Mouse (Mus musculus) erythroblast, embryonic 14.5 days (primary cell): ENCODE measurements at regions not wholly inside any gene's neighbourhood (a gene's known extent, or its start where the extent isn't known, plus 50 kb on each side); places are given as distances from the start of the nearest gene placed in this dataset.

ENCODE experiments used
- H3K27me3 ChIP-seq: 2 replicates; pipeline ENCODE4 v1.6.1; 2012; ENCODE audit warnings: inconsistent platforms; ENCODE audit not compliant: control insufficient read depth
- H3K36me3 ChIP-seq: 2 replicates; pipeline ENCODE4 v1.6.1; 2012; ENCODE audit warnings: mild to moderate bottlenecking, inconsistent platforms; ENCODE audit not compliant: control insufficient read depth
- H3K4me1 ChIP-seq: 2 replicates; pipeline ENCODE4 v1.6.1; 2012; ENCODE audit warnings: inconsistent platforms; ENCODE audit not compliant: control insufficient read depth
- H3K4me3 ChIP-seq: replicated peaks from 2 replicates; pipeline ENCODE3; 2012; ENCODE audit warnings: moderate library complexity, mild to moderate bottlenecking, inconsistent platforms
- H3K9me3 ChIP-seq: 2 replicates; pipeline ENCODE4 v1.6.1; 2012; ENCODE audit warnings: low read length, inconsistent platforms, mixed read lengths; ENCODE audit not compliant: control insufficient read depth
- GATA1 ChIP-seq: IDR thresholded peaks from 2 replicates; pipeline ENCODE4 v1.6.1; 2012; ENCODE audit warnings: low read length, inconsistent platforms, mixed read lengths
- TAL1 ChIP-seq: IDR thresholded peaks from 3 replicates; pipeline ENCODE4 v1.6.1; 2012; ENCODE audit warnings: low read length, inconsistent platforms, mixed read lengths

DNA sequence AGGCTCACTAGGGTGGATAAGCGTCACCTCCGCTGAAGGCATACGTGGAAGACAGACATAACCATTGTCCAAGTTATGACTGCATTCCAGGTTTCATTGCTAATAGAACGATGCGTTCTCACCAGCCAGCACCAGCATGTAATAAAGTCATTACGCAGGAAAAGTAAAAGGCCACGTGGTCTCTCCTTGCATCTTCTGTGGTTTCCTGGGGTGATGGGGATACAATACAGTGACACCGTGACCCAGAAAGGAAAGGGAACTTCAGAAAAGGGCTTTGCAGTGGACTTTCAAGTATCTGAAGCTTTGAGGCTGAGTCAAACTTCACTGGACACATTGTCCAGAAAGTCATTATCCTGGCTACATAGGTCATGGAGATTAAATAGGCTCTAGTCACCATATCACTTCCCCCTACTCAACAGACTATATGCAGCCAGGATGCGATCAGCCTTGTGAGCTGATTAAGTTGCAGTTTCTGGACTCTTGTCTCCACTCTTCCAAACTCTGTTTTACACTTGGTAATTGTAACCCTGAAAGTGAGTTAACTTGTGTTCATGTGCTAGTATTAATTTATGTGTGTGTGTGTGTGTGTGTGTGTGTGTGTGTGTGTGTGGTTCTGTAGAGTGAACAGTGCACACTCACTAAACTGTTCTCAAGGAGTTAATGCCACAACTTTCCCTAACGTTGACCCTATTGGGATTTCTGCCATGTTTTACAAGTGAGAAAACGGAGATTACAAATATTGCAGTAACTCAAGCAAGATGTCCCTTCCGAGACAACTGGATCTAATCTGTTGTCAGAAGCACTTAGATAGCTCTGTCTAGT lies 522.2 kb downstream of the Rwdd3 start:
- H3K36me3 ChIP-seq, result no peaks in the 10 kb centered on the region
- TF ChIP-seq TAL1 (no peak), GATA1 (no peak)
- peaks cover 6% of the 10 kb centered on the region; the same call in 1 of the 2 replicates for H3K9me3 ChIP-seq
- no peaks in the 10 kb centered on the region for H3K4me1 ChIP-seq
- H3K4me3 ChIP-seq, result no peak overlapping the region
- H3K27me3 ChIP-seq, result no peaks in the 10 kb centered on the region

- H3K36me3 ChIP-seq, result no peaks in the 10 kb centered on the region
- TF ChIP-seq TAL1 (no peak), GATA1 (no peak)
- no peaks in the 10 kb centered on the region for H3K4me1 ChIP-seq
- H3K4me3 ChIP-seq, result no peak overlapping the region
- H3K27me3 ChIP-seq, result no peaks in the 10 kb centered on the region
- peaks cover 6% of the 10 kb centered on the region for H3K9me3 ChIP-seq
Observed at GRCm38 (mm10) chr3:120648391-120648790, 523.1 kb downstream of the Rwdd3 start.

- no peak overlapping the region for H3K4me3 ChIP-seq
- H3K27me3 ChIP-seq, result no peaks in the 10 kb centered on the region
- TF ChIP-seq TAL1, result no peak
- TF ChIP-seq GATA1, result no peak
- H3K9me3 ChIP-seq, result peaks cover 6% of the 10 kb centered on the region; the same call in 1 of the 2 replicates
- no peaks in the 10 kb centered on the region for H3K36me3 ChIP-seq
- no peaks in the 10 kb centered on the region for H3K4me1 ChIP-seq
Observed at GRCm38 (mm10) chr3:120636669-120637305, 534.7 kb downstream of the Rwdd3 start.

DNA sequence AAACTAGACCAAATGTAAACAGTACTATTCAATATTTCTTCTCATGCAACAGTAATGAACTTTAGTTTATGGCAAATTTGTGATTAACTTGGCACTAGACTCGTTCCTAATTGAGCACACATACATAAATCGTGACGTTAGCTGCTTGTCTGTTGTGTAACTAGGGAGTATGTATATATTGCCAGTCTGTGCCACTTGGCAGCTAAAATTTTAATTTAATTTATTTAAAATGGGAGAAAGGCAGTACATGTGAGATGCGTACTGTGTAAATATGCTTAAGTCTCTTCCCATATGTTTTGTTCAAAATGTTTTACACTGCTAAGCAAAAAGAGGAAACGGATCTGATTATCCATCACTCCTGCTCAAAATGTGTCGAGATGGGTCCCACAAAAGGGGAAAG lies 553.1 kb downstream of the Rwdd3 start:
- TF ChIP-seq TAL1 (no peak), GATA1 (no peak)
- H3K4me1 ChIP-seq, result no peaks in the 10 kb centered on the region
- no peaks in the 10 kb centered on the region for H3K27me3 ChIP-seq

DNA sequence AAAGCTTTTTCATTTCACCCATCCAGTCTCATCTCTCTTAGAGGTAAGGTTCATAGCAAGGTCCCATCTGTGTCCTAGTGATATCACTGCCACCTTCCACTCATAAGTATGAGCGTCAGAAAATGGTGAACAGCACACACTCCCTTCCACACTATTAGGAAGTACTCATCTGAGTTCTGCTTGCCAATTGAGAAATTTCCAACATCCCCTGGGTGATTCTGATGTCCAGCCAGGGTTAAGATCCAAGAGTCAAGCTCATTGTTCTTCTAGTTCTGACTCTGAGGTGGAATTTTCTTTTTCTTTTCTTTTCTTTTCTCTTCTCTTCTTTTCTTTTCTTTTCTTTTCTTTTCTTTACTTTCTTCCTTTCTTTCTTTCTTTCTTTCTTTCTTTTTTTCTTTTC lies 577.3 kb downstream of the Rwdd3 start:
- Histone ChIP-seq H3K4me3 (no peak overlapping the region), H3K27me3 (no peaks in the 10 kb centered on the region), H3K36me3 (no peaks in the 10 kb centered on the region), H3K9me3 (peaks cover 6% of the 10 kb centered on the region), H3K4me1 (no peaks in the 10 kb centered on the region)
- TF ChIP-seq GATA1, result no peak
- TF ChIP-seq TAL1, result no peak

More for the DNA sequence above, 553.1 kb downstream of the Rwdd3 start:
- Histone ChIP-seq H3K36me3 (no peaks in the 10 kb centered on the region), H3K9me3 (peaks cover 2% of the 10 kb centered on the region; the same call in 1 of the 2 replicates), H3K4me3 (no peak overlapping the region)

- Histone ChIP-seq H3K4me1 (no peaks in the 10 kb centered on the region), H3K4me3 (no peak overlapping the region), H3K27me3 (no peaks in the 10 kb centered on the region), H3K9me3 (no peaks in the 10 kb centered on the region; the same call in 1 of the 2 replicates), H3K36me3 (no peaks in the 10 kb centered on the region)
- no peak for TF ChIP-seq GATA1
- no peak for TF ChIP-seq TAL1
Observed at GRCm38 (mm10) chr3:120591183-120591582, 580.3 kb downstream of the Rwdd3 start.

DNA sequence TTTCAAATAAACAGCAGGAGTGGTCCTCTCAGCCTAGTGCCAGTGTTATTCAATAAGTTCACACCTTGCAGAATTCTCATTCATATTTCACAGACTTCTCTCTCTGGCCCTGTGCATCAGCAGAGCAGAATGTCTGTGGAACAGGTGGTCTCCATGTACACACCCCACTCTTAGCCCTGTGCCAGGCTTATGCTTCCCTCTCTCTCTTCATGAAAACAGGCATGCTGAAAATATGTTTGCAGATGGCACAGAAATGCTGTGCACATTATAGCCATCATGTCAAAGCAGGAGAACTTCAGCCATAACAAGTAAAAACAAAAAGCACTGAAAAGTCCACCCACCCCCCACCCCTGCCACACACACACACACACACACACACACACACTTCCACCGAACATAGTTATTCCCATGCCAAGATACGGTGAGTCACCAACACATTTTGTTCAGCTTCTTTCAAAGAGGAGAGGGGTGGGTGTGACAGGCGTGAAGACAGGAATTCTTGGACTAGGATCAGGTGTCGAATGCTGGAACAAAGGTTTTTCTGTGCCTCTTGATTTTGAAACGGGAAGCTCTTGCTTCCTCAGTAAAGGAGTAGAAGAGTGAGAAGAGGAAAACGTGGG lies 600.6 kb downstream of the Rwdd3 start:
- Histone ChIP-seq H3K4me3 (no peak overlapping the region), H3K4me1 (no peaks in the 10 kb centered on the region), H3K36me3 (no peaks in the 10 kb centered on the region), H3K27me3 (no peaks in the 10 kb centered on the region), H3K9me3 (no peaks in the 10 kb centered on the region; the same call in 1 of the 2 replicates)
- TF ChIP-seq GATA1, result no peak
- TF ChIP-seq TAL1, result no peak

- TF ChIP-seq GATA1 (no peak), TAL1 (no peak)
- H3K9me3 ChIP-seq, result peaks cover 11% of the 10 kb centered on the region
- H3K27me3 ChIP-seq, result no peaks in the 10 kb centered on the region
- H3K4me1 ChIP-seq, result no peaks in the 10 kb centered on the region
- H3K4me3 ChIP-seq, result no peak overlapping the region
- no peaks in the 10 kb centered on the region for H3K36me3 ChIP-seq
Observed at GRCm38 (mm10) chr3:120541556-120542476, 629.7 kb downstream of the Rwdd3 start.
